Mouse (Mus musculus): ENCODE measurements around the gene Rsph14.

DNA sequence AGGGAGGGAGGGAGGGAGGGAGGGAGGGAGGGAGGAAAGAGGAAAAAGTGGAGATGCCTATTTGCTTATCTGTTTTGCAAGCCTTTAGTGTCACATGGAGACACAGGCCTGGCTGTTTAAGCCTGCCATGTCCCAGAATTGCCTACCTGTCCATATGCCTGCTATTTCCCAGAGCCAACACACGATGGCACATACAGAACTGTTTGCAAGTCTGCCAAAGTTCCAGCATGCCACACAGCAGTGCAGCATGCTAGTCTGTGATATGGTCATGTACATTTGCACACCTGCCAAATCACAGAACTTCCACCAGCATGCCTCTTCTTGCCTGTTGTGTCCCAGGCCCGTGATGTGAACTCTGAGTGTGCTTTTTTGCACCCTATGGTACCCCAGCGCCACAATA is 101.8 kb downstream of the Rsph14 start:
- TF ChIP-seq CTCF (IDR thresholded peaks at IDR 0.05; ENCODE audit: low read depth) (no peak), EP300 (IDR thresholded peaks at IDR 0.05; ENCODE audit: low read depth) (no peak)
